Mouse (Mus musculus): ENCODE measurements around the gene Thrb. TPM values are rescaled to one million over a fixed set of nuclear protein-coding genes. Genes with fewer than 3 reads are reported as not detected.

The Thrb gene
- polyA plus RNA-seq, 1 experiment from 2014 or later, result 1.2 TPM

DNA sequence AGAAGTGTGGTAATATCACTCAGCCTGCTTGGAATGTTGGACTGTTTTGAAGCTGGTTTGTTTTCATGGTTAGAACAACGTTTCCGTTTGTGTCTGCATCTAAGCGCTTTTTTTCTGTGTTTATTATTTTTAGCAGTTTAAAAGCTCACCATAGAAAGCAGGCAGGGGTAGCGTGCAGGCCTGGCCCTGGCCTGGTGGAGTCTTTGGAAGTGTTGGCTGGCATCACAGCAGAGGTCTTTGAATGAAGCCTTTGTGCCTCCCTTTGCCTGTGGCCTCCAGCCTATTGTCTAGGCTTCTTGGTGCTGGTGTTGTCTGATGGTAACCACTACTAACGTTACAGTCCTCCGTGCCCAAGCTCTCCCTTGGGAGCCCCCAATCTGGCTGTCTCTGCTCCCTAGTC, 167.3 kb downstream of the Thrb start:
- Histone ChIP-seq H3K27me3 (replicated peaks; ENCODE audit: control insufficient read depth, insufficient read depth, low read length) (no peaks in the 10 kb centered on the region), H3K9me3 (replicated peaks; ENCODE audit: control insufficient read depth, low read length) (no peaks in the 10 kb centered on the region), H3K36me3 (ENCODE audit: control insufficient read depth, insufficient read depth, low read length) (no peaks in the 10 kb centered on the region), H3K27ac (ENCODE audit: low read depth, low read length) (no peak overlapping the region), H3K4me2 (ENCODE audit: low read length) (no peak overlapping the region), H3K4me3 (ENCODE audit: low read depth, low read length) (no peak overlapping the region), H3K4me1 (ENCODE audit: control insufficient read depth, insufficient read depth, low read length) (no peaks in the 10 kb centered on the region), H3K9ac (ENCODE audit: low read length) (no peak overlapping the region)
- 45% methylated on average over 6 of the region's 6 CpGs for WGBS
- ATAC-seq (no peak), DNase-seq (ENCODE audit: low spot score) (no peak)

DNA sequence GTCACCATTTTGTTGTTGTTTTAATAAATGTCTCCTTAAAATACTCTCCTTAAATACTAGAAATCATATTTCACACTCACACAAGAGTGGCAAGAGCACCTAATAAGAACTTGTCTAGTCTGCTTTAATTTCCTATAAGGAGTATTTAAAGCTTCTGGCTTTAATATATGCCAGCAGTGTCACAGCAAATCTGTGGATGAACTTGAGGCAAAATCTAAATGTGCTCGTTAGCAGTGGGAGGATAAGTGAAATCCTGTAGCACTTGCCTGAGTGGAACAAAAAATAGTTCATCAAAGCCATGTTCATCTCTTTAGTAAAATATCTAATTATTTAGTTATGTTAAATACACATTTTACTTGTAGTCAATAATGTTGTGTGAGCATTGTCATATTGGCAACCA, 175.7 kb downstream of the Thrb start:
- no peaks in the 10 kb centered on the region for H3K9me3 ChIP-seq (replicated peaks; ENCODE audit: control insufficient read depth, low read length)
- H3K36me3 ChIP-seq (ENCODE audit: control insufficient read depth, insufficient read depth, low read length), result no peaks in the 10 kb centered on the region
- ATAC-seq (no peak), DNase-seq (ENCODE audit: low spot score) (no peak)
- no peaks in the 10 kb centered on the region for H3K4me1 ChIP-seq (ENCODE audit: control insufficient read depth, insufficient read depth, low read length)
- H3K27ac ChIP-seq (ENCODE audit: low read depth, low read length), result no peak overlapping the region
- no peak overlapping the region for H3K9ac ChIP-seq (ENCODE audit: low read length)
- H3K4me2 ChIP-seq (ENCODE audit: low read length), result no peak overlapping the region
- 38% methylated on average over 1 of the region's 1 CpGs for WGBS
- no peak overlapping the region for H3K4me3 ChIP-seq (ENCODE audit: low read depth, low read length)
- no peaks in the 10 kb centered on the region for H3K27me3 ChIP-seq (replicated peaks; ENCODE audit: control insufficient read depth, insufficient read depth, low read length)

DNA sequence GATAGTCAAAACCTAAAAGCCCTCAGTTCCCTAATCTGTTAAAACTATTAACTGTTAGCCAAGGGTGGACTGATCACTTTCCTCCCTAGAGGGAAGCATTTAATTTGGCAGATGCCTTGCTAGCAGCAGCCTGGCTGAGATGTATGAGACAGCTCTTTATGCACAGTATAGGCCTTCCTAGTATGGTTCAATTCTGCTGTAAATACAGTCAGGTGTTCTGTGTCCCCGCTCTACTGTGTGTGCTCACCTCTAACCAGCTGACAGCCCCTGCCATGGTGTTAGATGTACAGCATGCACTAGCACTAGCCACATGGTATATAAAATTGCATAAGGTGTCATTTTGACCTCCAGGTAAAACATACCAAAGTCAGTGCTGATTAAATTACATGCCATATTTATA, 176.7 kb downstream of the Thrb start:
- Histone ChIP-seq H3K4me3 (ENCODE audit: low read depth, low read length) (no peak overlapping the region), H3K27me3 (replicated peaks; ENCODE audit: control insufficient read depth, insufficient read depth, low read length) (no peaks in the 10 kb centered on the region), H3K9me3 (replicated peaks; ENCODE audit: control insufficient read depth, low read length) (no peaks in the 10 kb centered on the region), H3K4me1 (ENCODE audit: control insufficient read depth, insufficient read depth, low read length) (no peaks in the 10 kb centered on the region), H3K27ac (ENCODE audit: low read depth, low read length) (no peak overlapping the region), H3K36me3 (ENCODE audit: control insufficient read depth, insufficient read depth, low read length) (no peaks in the 10 kb centered on the region), H3K9ac (ENCODE audit: low read length) (no peak overlapping the region), H3K4me2 (ENCODE audit: low read length) (no peak overlapping the region)
- DNase-seq (ENCODE audit: low spot score) (no peak), ATAC-seq (no peak)
- WGBS, result 100% methylated on average over 1 of the region's 1 CpGs

DNA sequence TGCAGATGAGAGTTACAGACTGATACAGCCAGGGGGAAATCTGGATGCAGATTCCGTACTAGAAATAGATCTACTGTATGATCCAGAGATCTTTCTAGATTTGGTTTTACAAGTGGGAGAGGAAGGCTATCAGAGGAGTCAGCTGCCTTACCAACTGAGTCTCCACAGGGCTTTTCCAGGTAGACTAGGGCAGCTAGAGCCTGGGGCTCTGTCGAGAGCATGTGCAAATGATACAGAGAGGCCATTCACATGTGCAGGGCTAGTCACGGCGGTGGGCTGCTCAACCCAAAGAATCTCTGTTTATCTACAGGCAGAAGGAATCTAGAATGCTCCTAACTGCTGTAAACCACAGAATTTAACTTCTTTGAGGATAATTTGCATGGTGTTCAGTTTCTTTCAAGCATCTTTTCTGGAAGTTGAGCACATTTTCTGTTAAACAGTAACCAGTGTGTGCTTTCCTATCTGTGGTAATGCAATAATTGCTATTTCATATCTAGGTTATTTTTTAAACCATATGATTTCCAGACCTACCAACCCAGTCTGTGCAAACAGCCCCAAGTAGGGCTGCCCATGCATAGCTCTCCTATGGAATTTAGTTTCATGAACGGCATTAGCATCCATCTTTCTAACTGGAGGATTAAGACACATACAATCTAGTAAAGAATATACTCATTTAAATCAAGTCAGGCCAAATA, 185.1 kb downstream of the Thrb start:
- Histone ChIP-seq H3K36me3 (ENCODE audit: control insufficient read depth, insufficient read depth, low read length) (no peaks in the 10 kb centered on the region), H3K9ac (ENCODE audit: low read length) (no peak overlapping the region), H3K27me3 (replicated peaks; ENCODE audit: control insufficient read depth, insufficient read depth, low read length) (no peaks in the 10 kb centered on the region), H3K9me3 (replicated peaks; ENCODE audit: control insufficient read depth, low read length) (no peaks in the 10 kb centered on the region), H3K27ac (ENCODE audit: low read depth, low read length) (no peak overlapping the region), H3K4me3 (ENCODE audit: low read depth, low read length) (no peak overlapping the region), H3K4me2 (ENCODE audit: low read length) (no peak overlapping the region), H3K4me1 (ENCODE audit: control insufficient read depth, insufficient read depth, low read length) (no peaks in the 10 kb centered on the region)
- 90% methylated on average over 5 of the region's 5 CpGs for WGBS
- ATAC-seq, result no peak
- no peak for DNase-seq (ENCODE audit: low spot score)

DNA sequence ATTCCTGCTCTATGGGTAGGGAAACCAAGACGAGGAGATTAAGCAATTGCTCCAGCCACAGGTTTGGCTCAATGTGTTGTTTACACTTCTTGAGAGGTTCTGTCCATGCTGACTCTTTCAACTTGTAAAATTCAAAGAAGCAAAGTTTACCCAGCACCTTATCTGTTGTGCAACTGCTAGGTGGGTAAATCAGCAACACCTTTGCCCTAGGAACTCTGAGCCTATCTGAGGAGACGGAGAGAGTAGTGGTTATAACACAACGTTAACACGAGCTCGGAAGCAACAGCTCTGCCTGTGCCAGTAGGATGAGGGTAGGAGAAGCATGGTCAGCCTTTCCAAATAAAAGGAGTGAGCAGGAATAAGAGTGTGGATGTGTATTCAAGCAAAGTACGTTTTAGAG, 185.8 kb downstream of the Thrb start:
- no peaks in the 10 kb centered on the region for H3K27me3 ChIP-seq (replicated peaks; ENCODE audit: control insufficient read depth, insufficient read depth, low read length)
- H3K36me3 ChIP-seq (ENCODE audit: control insufficient read depth, insufficient read depth, low read length), result no peaks in the 10 kb centered on the region
- H3K4me3 ChIP-seq (ENCODE audit: low read depth, low read length), result no peak overlapping the region
- 76% methylated on average over 6 of the region's 6 CpGs for WGBS
- ATAC-seq, result no peak
- no peak overlapping the region for H3K27ac ChIP-seq (ENCODE audit: low read depth, low read length)
- no peaks in the 10 kb centered on the region for H3K9me3 ChIP-seq (replicated peaks; ENCODE audit: control insufficient read depth, low read length)
- no peak overlapping the region for H3K9ac ChIP-seq (ENCODE audit: low read length)
- no peaks in the 10 kb centered on the region for H3K4me1 ChIP-seq (ENCODE audit: control insufficient read depth, insufficient read depth, low read length)
- no peak for DNase-seq (ENCODE audit: low spot score)
- no peak overlapping the region for H3K4me2 ChIP-seq (ENCODE audit: low read length)

DNA sequence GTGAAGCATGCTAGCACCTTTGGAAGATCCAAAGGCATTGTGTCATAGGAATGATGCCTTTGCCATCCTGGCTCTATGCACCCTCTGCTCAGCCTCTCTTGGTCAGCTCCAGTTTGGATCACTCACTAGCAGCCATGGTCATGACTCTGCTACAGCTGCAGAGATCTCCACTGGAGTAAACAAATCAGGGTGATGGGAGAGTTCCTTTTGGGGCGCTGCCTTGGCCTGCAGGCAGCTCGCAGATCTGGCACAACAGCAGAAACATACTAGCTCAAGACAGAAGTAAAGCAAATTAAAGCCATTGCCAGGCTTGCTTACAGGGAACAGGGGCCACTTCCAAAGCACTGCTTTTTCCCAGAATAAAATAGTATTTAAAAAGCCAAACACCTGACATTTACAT, 186.6 kb downstream of the Thrb start:
- 97% methylated on average over 2 of the region's 2 CpGs for WGBS
- no peak for DNase-seq (ENCODE audit: low spot score)

DNA sequence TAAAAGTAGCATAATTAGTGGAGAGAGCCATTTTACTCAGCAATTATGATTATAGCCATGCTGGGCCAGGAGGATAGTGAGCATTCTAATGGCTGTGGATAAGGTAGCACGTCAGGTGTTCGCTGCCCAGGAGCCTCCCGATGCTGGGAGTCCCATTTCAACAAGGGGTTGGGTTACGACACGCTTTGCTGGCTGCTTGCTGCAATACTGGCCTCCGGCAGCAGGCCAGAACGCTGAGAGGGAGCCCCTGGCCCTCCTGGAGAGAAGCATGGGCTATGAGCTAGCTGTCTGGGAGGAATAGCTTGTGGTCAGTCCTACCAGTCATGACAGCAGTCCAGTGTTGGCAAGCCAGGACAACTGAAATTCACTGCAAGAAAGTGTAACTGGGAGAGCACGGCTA, 187.2 kb downstream of the Thrb start:
- H3K9ac ChIP-seq (ENCODE audit: low read length), result no peak overlapping the region
- H3K27me3 ChIP-seq (replicated peaks; ENCODE audit: control insufficient read depth, insufficient read depth, low read length), result no peaks in the 10 kb centered on the region
- DNase-seq (ENCODE audit: low spot score) (no peak), ATAC-seq (no peak)
- no peak overlapping the region for H3K4me2 ChIP-seq (ENCODE audit: low read length)
- H3K9me3 ChIP-seq (replicated peaks; ENCODE audit: control insufficient read depth, low read length), result no peaks in the 10 kb centered on the region
- H3K36me3 ChIP-seq (ENCODE audit: control insufficient read depth, insufficient read depth, low read length), result no peaks in the 10 kb centered on the region
- H3K4me3 ChIP-seq (ENCODE audit: low read depth, low read length), result no peak overlapping the region
- no peak overlapping the region for H3K27ac ChIP-seq (ENCODE audit: low read depth, low read length)
- 68% methylated on average over 8 of the region's 8 CpGs for WGBS
- H3K4me1 ChIP-seq (ENCODE audit: control insufficient read depth, insufficient read depth, low read length), result no peaks in the 10 kb centered on the region

More for the DNA sequence above, 186.6 kb downstream of the Thrb start:
- ATAC-seq, result no peak
- H3K4me1 ChIP-seq (ENCODE audit: control insufficient read depth, insufficient read depth, low read length), result no peaks in the 10 kb centered on the region
- H3K27ac ChIP-seq (ENCODE audit: low read depth, low read length), result no peak overlapping the region
- H3K4me2 ChIP-seq (ENCODE audit: low read length), result no peak overlapping the region
- H3K9ac ChIP-seq (ENCODE audit: low read length), result no peak overlapping the region
- no peaks in the 10 kb centered on the region for H3K36me3 ChIP-seq (ENCODE audit: control insufficient read depth, insufficient read depth, low read length)
- H3K27me3 ChIP-seq (replicated peaks; ENCODE audit: control insufficient read depth, insufficient read depth, low read length), result no peaks in the 10 kb centered on the region
- H3K9me3 ChIP-seq (replicated peaks; ENCODE audit: control insufficient read depth, low read length), result no peaks in the 10 kb centered on the region
- no peak overlapping the region for H3K4me3 ChIP-seq (ENCODE audit: low read depth, low read length)

DNA sequence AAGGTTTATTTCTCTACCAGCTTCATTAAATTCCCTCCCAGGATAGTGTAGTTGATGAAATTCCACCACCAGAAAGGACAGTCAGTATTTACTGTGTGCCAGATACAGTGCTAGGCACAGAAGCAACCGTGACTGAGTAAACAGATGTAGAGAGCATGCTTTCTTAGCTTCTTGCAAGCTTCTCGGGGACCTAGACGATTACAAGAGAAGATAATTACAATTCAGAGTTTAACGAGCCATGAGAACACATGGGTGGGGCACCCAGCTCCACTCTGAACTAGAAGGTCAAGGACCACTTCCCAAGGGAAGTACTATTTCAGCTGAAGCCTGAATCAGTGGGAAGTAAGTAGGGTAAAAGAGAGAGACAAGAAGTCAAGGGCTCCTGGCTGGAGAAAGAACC, 190.3 kb downstream of the Thrb start:
- Histone ChIP-seq H3K4me1 (ENCODE audit: control insufficient read depth, insufficient read depth, low read length) (no peaks in the 10 kb centered on the region), H3K4me2 (ENCODE audit: low read length) (no peak overlapping the region), H3K4me3 (ENCODE audit: low read depth, low read length) (no peak overlapping the region), H3K9ac (ENCODE audit: low read length) (no peak overlapping the region), H3K9me3 (replicated peaks; ENCODE audit: control insufficient read depth, low read length) (no peaks in the 10 kb centered on the region), H3K27me3 (replicated peaks; ENCODE audit: control insufficient read depth, insufficient read depth, low read length) (no peaks in the 10 kb centered on the region), H3K36me3 (ENCODE audit: control insufficient read depth, insufficient read depth, low read length) (no peaks in the 10 kb centered on the region), H3K27ac (ENCODE audit: low read depth, low read length) (no peak overlapping the region)
- DNase-seq (ENCODE audit: low spot score), result no peak
- ATAC-seq, result no peak
- WGBS, result 40% methylated on average over 4 of the region's 4 CpGs

DNA sequence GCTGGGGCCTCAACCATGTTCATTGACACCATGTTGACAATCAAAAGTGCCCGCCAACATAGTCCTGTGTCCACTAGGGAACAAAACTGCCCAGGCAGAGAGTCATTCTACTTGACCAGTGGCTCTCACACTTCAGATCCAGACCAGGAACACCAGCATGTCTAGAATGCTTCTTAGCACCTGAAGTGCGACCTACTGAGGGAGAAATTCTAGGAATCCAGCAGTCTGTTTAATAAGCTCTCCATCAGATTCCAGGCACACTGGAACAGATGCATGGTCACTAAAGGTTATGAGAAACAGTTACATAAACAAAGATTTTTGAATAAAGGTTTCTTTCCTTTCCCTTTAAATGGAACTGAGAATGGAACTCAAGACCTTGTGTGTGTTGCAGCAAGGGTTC, 192.2 kb downstream of the Thrb start:
- Histone ChIP-seq H3K9ac (ENCODE audit: low read length) (no peak overlapping the region), H3K4me2 (ENCODE audit: low read length) (no peak overlapping the region), H3K36me3 (ENCODE audit: control insufficient read depth, insufficient read depth, low read length) (no peaks in the 10 kb centered on the region), H3K9me3 (replicated peaks; ENCODE audit: control insufficient read depth, low read length) (no peaks in the 10 kb centered on the region), H3K4me3 (ENCODE audit: low read depth, low read length) (no peak overlapping the region), H3K27ac (ENCODE audit: low read depth, low read length) (no peak overlapping the region), H3K4me1 (ENCODE audit: control insufficient read depth, insufficient read depth, low read length) (no peaks in the 10 kb centered on the region), H3K27me3 (replicated peaks; ENCODE audit: control insufficient read depth, insufficient read depth, low read length) (no peaks in the 10 kb centered on the region)
- ATAC-seq (no peak), DNase-seq (ENCODE audit: low spot score) (no peak)
- 88% methylated on average over 2 of the region's 2 CpGs for WGBS

Data from forebrain, embryonic 14.5 days (tissue).